Mouse (Mus musculus) heart, postnatal 36 days (tissue): ENCODE measurements around the gene Tbc1d22a. TPM values are rescaled to one million over a fixed set of nuclear protein-coding genes. Genes with fewer than 3 reads are reported as not detected.

Source experiments
- DNase-seq, 2 experiments: peaks; one replicate each; pipeline ENCODE4 v3.0.0; 2021 to 2022
- intact Hi-C: fragments of 180-260 bp; cut with DNase I; formaldehyde crosslinking; loops from one replicate; pipeline ENCODE4 v1.15.1; 2025
- total RNA-seq, 2 experiments: library from RNA; stranded (reverse); gene quantifications; 2 replicates each; pipeline ENCODE4 v1.2.3; 2021

Tbc1d22a gene
- total RNA-seq, 2 experiments from 2014 or later = 21.7 to 28.6 TPM

GRCm38 (mm10) chr15:86542371-86542770, 328.1 kb downstream of the Tbc1d22a start:
- no peak for DNase-seq
- intact Hi-C loops = no loop called here

- intact Hi-C loops = no loop called here
- DNase-seq = no peak
Observed at GRCm38 (mm10) chr15:86544122-86544795, 330.0 kb downstream of the Tbc1d22a start.

Other genes with a start within 250 kb of the Tbc1d22a start
- 1 to 10 TPM; 6.4 to 7.2 TPM for gene Celsr1, start 180.7 kb upstream of the Tbc1d22a start, total RNA-seq
- gene Gramd4, start 156.8 kb upstream of the Tbc1d22a start, total RNA-seq = 10 to 100 TPM; 29.6 to 35.3 TPM
- gene Cerk, start 28.3 kb upstream of the Tbc1d22a start, total RNA-seq = 10 to 100 TPM; 28.0 to 28.1 TPM